Comparison of ENCODE assay signal across 24 mouse cellular contexts in genomic region chr10:88232765-88233164, GRCm38 (mm10).
"Had no signal": no experiment of that assay in that cellular context is flagged by ENCODE, and none has a peak within 500 bp of the region (broad histone marks: within the 10 kb centered on the region; RNA-seq: fewer than 3 reads in every experiment).

No protein-coding gene starts in this region.

- H3K9ac ChIP-seq: heart, embryonic 13.5 days; heart, embryonic 15.5 days; hindbrain, embryonic 13.5 days; hindbrain, embryonic 15.5 days; limb, embryonic 13.5 days; limb, embryonic 15.5 days; liver, embryonic 12.5 days; liver, embryonic 14.5 days had no signal

- H3K4me2 ChIP-seq: heart, embryonic 11.5 days; heart, embryonic 13.5 days; heart, embryonic 15.5 days; hindbrain, embryonic 13.5 days; hindbrain, embryonic 15.5 days; limb, embryonic 13.5 days; limb, embryonic 15.5 days; liver, embryonic 12.5 days had no signal

- H3K9me3 ChIP-seq: heart, embryonic 13.5 days; heart, embryonic 15.5 days; hindbrain, embryonic 13.5 days; hindbrain, embryonic 15.5 days; limb, embryonic 13.5 days; limb, embryonic 15.5 days; liver, embryonic 12.5 days had no signal

- DNase-seq: gastrocnemius, postnatal 14 days; gastrocnemius, postnatal 36 days; heart, adult 11 months; heart, adult 2 months; heart, postnatal 14 days; heart, postnatal 36 days; kidney, adult 11 months; kidney, adult 9 months; kidney, postnatal 10 days; kidney, postnatal 25 days; layer of hippocampus, adult 9-11 months; layer of hippocampus, postnatal 36 days; left cerebral cortex, postnatal 4 days had no signal

- H3K27ac ChIP-seq: heart, adult 2 months; heart, embryonic 13.5 days; heart, embryonic 15.5 days; hindbrain, embryonic 13.5 days; hindbrain, embryonic 15.5 days; hindbrain, postnatal 0 days; limb, embryonic 13.5 days; limb, embryonic 15.5 days; liver, embryonic 12.5 days; liver, embryonic 14.5 days had no signal

- H3K27me3 ChIP-seq: heart, embryonic 13.5 days; heart, embryonic 15.5 days; hindbrain, embryonic 13.5 days; hindbrain, embryonic 15.5 days; limb, embryonic 13.5 days; limb, embryonic 15.5 days; liver, embryonic 12.5 days had no signal

- H3K4me1 ChIP-seq: heart, embryonic 13.5 days; heart, embryonic 15.5 days; hindbrain, embryonic 13.5 days; hindbrain, embryonic 15.5 days had no signal

- H3K4me3 ChIP-seq: heart, adult 2 months; heart, embryonic 13.5 days; heart, embryonic 15.5 days; hindbrain, embryonic 13.5 days; hindbrain, embryonic 15.5 days; limb, embryonic 13.5 days; limb, embryonic 15.5 days; liver, embryonic 12.5 days had no signal

- ATAC-seq: hindbrain, postnatal 0 days; intestine, embryonic 16.5 days; liver, embryonic 12.5 days had no signal
